Mouse (Mus musculus) intestine, embryonic 16.5 days (tissue): ENCODE data around the gene Cd99l2. TPM values are rescaled to one million over a fixed set of nuclear protein-coding genes. Genes with fewer than 3 reads are reported as not detected.
A peak's percentile ranks its signal among the peaks of the same experiment; 100 is the strongest.

Source experiments
- ATAC-seq: fragments of 200-750 bp; cut with Nextera tagmentation; 2 replicates; pipeline ENCODE4 v1.8.0; 2017; ENCODE audit warnings: moderate TSS enrichment, moderate library complexity
- H3K27ac ChIP-seq: fragments of 300-500 bp; sonication (generic); 2 replicates; pipeline ENCODE4 v1.5.1; 2014; ENCODE audit warnings: mild to moderate bottlenecking, low read length
- H3K27me3 ChIP-seq: fragments of 300-500 bp; sonication (generic); replicated peaks from 2 replicates; pipeline ENCODE4 v1.6.1; 2014; ENCODE audit warnings: low read length, control low read depth, mixed read lengths; ENCODE audit not compliant: control insufficient read depth, insufficient read depth
- H3K36me3 ChIP-seq: fragments of 300-500 bp; sonication (generic); 2 replicates; pipeline ENCODE4 v1.6.1; 2014; ENCODE audit warnings: low read length, control low read depth; ENCODE audit not compliant: control insufficient read depth, insufficient read depth
- H3K4me1 ChIP-seq: fragments of 300-500 bp; sonication (generic); 2 replicates; pipeline ENCODE4 v1.6.1; 2014; ENCODE audit warnings: low read length, control low read depth, mixed read lengths; ENCODE audit not compliant: control insufficient read depth, insufficient read depth
- H3K4me2 ChIP-seq: fragments of 300-500 bp; sonication (generic); 2 replicates; pipeline ENCODE4 v1.6.1; 2014; ENCODE audit warnings: low read depth, low read length, control low read depth
- H3K4me3 ChIP-seq: fragments of 300-500 bp; sonication (generic); 2 replicates; pipeline ENCODE4 v1.5.1; 2014; ENCODE audit warnings: mild to moderate bottlenecking, low read length
- H3K9ac ChIP-seq: fragments of 300-500 bp; sonication (generic); 2 replicates; pipeline ENCODE4 v1.6.1; 2014; ENCODE audit warnings: low read depth, low read length
- H3K9me3 ChIP-seq: fragments of 300-500 bp; sonication (generic); 2 replicates; pipeline ENCODE4 v1.6.1; 2016; ENCODE audit warnings: low read length, control low read depth; ENCODE audit not compliant: control insufficient read depth
- WGBS: fragments of 180-500 bp; shearing (Covaris S2); extraction: QIAGEN DNeasy Blood & Tissue Kit; methylation state at CpG from one replicate; pipeline ENCODE4 v1.1.7; 2014; 5-methylcytosine and 5-hydroxymethylcytosine counted together
- polyA plus RNA-seq: library from polyadenylated mRNA; unstranded; fragments of >200 nt; fragmentation: Nextera tagmentation; extraction: Ambion mirVana; gene quantifications from 2 replicates; pipeline ENCODE4 v1.2.1, GENCODE M21; 2015

Gene Cd99l2
- 22.0 and 22.6 TPM in 2 replicates for polyA plus RNA-seq

DNA sequence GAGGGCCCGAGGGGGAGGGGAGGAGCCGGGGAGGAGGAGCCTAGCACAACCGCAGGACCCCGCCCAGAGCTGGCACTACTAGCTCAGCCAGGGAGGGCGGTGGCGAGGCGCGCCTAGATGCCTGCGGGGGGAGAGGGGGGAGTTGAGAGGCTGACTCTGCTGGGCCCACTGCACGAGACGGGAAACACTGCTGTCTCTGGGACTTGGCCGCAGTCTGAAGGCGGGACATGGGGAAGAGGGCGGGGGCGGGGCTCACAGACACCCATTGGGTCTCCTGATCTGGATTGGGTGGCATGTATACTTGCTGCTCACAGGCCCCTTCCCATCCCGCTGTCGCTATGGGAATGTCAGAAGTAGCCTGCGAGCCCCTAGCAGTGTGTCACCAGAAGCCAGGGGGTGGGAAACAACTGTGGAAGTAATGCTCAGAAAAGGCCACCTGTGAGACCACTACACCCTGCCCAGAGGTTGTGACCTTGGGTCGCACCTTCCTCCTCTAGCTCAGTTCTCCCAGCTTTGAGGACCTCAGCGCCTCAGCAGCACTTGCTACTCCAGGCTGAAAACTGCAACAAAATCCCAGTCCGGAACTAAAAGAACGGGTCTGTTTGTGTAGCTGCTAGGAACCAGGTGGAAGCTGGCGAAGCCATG is at the start of gene Cd99l2:
Gene Cd99l2, minus strand, starts transcription at position 216 of the 645 bp plus-strand sequence.
- H3K4me2 ChIP-seq = peak within 1 kb of the TSS; percentile 69
- peak within 1 kb of the TSS; percentile 93 for H3K27ac ChIP-seq
- peaks cover 2% of the 10 kb centered on the region; the same call in 1 of the 2 replicates for H3K4me1 ChIP-seq
- H3K36me3 ChIP-seq = no peaks in the 10 kb centered on the region
- ATAC-seq = peak; percentile 96
- peak within 1 kb of the TSS; percentile 77 for H3K9ac ChIP-seq
- H3K27me3 ChIP-seq = 0 out of 2 replicates have a peak, but pooled peaks cover 2% of the 10 kb centered on the region
- peak within 1 kb of the TSS; percentile 59 for H3K4me3 ChIP-seq
- no peaks in the 10 kb centered on the region for H3K9me3 ChIP-seq
- 8% methylated on average over 18 of the region's 23 CpGs for WGBS

DNA sequence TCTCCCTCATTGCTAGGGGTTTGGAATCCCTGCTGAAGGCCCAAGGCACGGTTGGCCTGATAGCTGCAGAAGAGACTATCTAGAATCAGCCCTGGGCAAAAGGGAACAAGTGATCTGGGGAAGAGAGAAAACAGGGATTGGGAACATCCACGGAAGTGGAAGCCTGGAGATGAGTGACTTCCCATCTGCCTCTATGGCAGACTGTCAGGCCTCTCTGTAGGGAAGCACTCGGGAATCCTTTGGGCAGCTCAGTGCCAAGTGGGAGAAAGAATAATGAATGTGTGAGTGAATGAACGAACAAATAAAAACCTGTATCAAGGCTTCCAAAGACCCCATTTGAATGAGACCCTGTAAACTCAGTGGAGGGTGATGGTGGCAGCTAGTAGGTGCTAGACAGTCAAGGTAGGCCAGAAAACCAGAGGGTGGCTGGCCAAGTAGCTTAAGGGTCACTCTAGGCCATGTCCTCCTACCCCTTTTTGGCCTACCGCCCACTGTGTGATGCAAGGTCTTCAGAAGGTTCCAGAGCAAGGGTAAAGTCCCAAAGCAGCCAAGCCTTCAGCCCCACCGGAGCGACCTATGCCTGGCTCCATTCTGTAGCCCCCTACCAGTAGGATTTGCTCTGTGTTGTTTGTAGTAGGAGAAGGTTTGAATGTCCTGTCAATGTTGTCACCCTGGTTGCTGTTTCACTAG is 48.3 kb upstream of the Cd99l2 start:
- Histone ChIP-seq H3K9me3 (no peaks in the 10 kb centered on the region), H3K36me3 (no peaks in the 10 kb centered on the region), H3K4me3 (no peak overlapping the region), H3K4me2 (no peak overlapping the region), H3K9ac (no peak overlapping the region), H3K27ac (no peak overlapping the region), H3K4me1 (no peaks in the 10 kb centered on the region), H3K27me3 (no peaks in the 10 kb centered on the region)
- ATAC-seq = no peak
- WGBS = 83% methylated on average over 7 of the region's 7 CpGs

DNA sequence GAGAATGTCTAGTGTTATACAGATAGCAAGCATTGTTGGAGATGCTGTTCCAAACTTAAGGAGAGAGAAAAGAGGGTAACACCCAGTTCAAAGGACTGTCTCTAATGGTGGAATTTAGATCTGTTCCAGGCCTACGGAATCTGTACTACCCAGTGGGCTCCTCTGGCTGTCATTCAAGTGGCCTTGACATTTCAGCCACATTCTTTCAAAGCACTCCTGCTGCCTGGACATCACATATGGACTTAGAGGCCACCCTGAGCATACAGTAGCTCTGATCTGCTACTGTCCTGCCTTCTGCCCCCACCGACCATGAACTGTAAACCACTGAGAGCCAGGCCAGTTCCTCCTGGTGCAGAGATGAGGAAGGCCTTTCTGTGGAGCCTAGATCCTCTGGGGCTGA is 45.1 kb upstream of the Cd99l2 start:
- Histone ChIP-seq H3K9me3 (no peaks in the 10 kb centered on the region), H3K4me2 (no peak overlapping the region), H3K27me3 (no peaks in the 10 kb centered on the region), H3K9ac (no peak overlapping the region), H3K4me3 (no peak overlapping the region), H3K27ac (no peak overlapping the region), H3K36me3 (no peaks in the 10 kb centered on the region), H3K4me1 (no peaks in the 10 kb centered on the region)
- no peak for ATAC-seq
- WGBS = 85% methylated on average over 2 of the region's 2 CpGs

DNA sequence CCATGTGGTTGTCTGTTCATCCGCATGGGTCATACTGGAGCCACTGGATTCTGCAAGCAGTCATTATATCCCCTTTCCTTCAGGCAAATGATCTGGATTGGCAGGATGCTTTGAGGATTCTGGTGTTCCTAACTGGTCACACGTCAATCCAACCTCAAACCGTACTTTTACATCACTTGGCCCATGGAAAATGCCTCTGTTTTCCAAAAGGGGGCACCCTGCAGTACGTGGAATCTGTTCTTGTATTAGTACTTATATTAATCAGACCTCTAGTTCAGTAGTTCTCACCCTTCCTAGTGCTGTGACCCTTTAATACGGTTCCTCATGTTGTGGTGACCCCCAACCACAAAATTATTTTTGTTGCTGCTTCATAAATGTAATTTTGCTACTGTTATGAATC is 41.5 kb upstream of the Cd99l2 start:
- WGBS = 72% methylated on average over 5 of the region's 5 CpGs
- no peaks in the 10 kb centered on the region for H3K4me1 ChIP-seq
- no peak overlapping the region for H3K27ac ChIP-seq
- H3K9ac ChIP-seq = no peak overlapping the region
- H3K27me3 ChIP-seq = no peaks in the 10 kb centered on the region
- no peak for ATAC-seq
- H3K4me3 ChIP-seq = no peak overlapping the region
- H3K36me3 ChIP-seq = no peaks in the 10 kb centered on the region
- no peak overlapping the region for H3K4me2 ChIP-seq
- H3K9me3 ChIP-seq = no peaks in the 10 kb centered on the region

DNA sequence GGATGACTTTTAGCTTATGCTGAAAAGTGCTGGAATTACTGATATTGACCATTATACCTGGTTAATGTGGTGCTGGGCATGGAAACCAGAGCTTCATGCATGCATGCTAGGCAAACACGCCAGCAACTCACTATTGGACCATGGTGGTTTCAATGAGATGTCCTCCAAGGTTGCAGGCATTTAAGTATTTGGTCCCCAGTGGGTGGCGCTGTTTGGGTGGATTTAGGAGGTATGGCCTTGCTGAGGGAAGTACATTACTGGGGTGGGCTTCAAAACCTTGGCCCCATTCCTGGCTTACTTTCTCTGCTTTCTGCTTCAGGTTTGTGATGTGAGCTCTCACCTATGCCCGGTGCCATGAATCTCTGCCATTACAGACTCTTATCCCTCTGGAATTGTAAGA is 40.0 kb upstream of the Cd99l2 start:
- Histone ChIP-seq H3K4me3 (no peak overlapping the region), H3K9me3 (no peaks in the 10 kb centered on the region), H3K4me1 (no peaks in the 10 kb centered on the region), H3K27ac (no peak overlapping the region), H3K4me2 (no peak overlapping the region), H3K27me3 (no peaks in the 10 kb centered on the region), H3K9ac (no peak overlapping the region), H3K36me3 (no peaks in the 10 kb centered on the region)
- WGBS = 70% methylated on average over 3 of the region's 3 CpGs
- ATAC-seq = no peak

DNA sequence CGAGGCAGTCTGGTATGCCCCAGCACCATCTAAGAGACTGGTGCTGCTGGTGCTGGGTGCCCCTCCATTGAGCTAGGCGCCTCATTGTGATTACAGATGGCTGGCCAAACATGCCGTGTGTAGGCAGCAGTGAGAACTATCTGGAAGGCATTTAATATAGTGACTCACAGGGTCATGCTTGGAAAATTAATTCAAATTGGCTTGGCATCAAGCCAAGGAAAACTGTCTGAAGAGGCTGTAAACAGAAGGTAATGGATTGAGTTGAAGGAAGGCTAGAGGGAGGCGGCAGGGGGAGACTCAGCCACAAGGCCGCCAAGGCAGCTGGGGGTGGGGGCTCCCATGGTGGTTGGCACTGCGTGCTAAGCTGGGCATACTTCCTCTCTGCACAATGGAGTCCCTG is 36.0 kb upstream of the Cd99l2 start:
- Histone ChIP-seq H3K27ac (no peak overlapping the region), H3K9me3 (no peaks in the 10 kb centered on the region), H3K9ac (no peak overlapping the region), H3K4me1 (no peaks in the 10 kb centered on the region), H3K27me3 (no peaks in the 10 kb centered on the region), H3K4me2 (no peak overlapping the region), H3K4me3 (no peak overlapping the region), H3K36me3 (no peaks in the 10 kb centered on the region)
- peak; percentile 62 for ATAC-seq
- WGBS = 38% methylated on average over 6 of the region's 6 CpGs

DNA sequence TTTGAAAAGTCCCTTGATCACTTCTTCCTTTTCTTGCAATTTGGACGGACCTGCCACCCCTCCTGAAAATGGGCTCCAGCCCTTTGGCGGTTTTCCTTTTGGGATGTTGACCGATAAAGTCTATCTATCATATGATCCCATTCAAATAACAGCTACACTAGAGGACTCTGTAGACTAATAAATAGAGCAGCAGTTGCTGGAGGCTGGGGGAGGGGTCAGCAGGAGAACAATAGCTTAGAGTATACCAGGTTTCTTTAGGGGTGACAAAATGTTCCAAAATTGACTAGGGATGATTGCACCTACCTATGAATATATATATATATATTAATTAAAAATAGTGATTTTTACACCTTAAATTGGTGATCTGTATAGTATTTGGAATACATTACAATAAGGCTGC is 35.5 kb upstream of the Cd99l2 start:
- H3K27ac ChIP-seq = no peak overlapping the region
- 82% methylated on average over 3 of the region's 3 CpGs for WGBS
- no peaks in the 10 kb centered on the region for H3K9me3 ChIP-seq

DNA sequence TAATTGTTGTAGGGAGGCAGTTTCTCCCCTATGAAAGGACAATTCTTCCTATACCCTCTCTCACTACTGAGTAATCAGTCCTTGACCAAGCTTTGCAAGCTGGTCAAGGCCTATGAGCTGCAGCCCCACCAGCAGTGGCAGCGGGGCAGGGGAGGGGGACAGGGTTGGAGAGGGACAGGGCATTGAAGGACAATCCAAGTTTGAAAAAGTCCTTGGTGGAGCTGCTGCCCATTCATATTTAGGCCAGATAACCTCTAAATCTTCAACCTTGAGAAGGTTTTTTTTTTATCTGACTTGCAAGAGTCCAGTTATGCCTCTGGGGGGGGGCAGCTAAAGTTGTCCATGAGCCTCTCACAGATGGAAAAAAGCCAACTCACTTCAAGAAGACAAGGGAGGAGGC is 34.8 kb upstream of the Cd99l2 start:
- Histone ChIP-seq H3K36me3 (no peaks in the 10 kb centered on the region), H3K27me3 (no peaks in the 10 kb centered on the region), H3K27ac (no peak overlapping the region), H3K4me1 (no peaks in the 10 kb centered on the region), H3K9me3 (no peaks in the 10 kb centered on the region), H3K4me2 (no peak overlapping the region), H3K4me3 (no peak overlapping the region), H3K9ac (no peak overlapping the region)
- no peak for ATAC-seq
- 100% methylated on average over 1 of the region's 1 CpGs for WGBS

More for the DNA sequence above, 35.5 kb upstream of the Cd99l2 start:
- Histone ChIP-seq H3K27me3 (no peaks in the 10 kb centered on the region), H3K4me2 (no peak overlapping the region), H3K9ac (no peak overlapping the region), H3K36me3 (no peaks in the 10 kb centered on the region), H3K4me3 (no peak overlapping the region), H3K4me1 (no peaks in the 10 kb centered on the region)
- ATAC-seq = no peak

DNA sequence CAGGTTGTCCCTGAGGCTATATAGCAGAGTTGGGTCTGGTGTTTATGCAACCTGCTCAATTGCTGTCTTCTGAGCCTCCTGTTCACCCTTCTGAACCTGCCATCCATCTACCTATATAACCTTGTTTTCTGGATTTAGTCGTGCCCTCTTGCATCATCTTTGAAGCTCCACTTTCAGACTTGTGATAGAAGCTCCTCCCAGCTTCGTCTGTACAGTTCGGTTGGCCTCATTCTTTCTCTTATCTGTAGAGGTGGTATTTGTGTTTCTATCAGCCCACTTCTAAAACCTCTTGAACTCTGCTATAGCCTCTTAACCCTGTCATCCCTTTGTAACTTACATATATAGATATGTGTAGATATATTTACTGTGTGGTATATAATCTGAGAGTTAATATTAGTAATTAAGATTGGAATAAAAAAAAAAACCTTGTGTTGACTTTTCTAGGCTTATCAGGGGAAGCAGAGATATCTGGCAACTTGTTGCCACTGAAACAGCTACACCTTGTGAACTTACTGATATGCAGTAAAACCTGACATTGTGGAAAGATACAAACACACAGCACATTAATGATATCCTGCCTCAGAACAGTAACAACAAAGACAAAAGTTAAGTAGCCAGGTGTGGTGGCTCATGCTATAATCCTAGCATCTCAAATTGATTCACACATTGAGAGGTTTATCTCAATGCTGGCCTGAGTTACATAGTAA is 33.1 kb upstream of the Cd99l2 start:
- Histone ChIP-seq H3K4me2 (no peak overlapping the region), H3K36me3 (no peaks in the 10 kb centered on the region), H3K4me3 (no peak overlapping the region), H3K27me3 (no peaks in the 10 kb centered on the region), H3K27ac (no peak overlapping the region), H3K9ac (no peak overlapping the region), H3K9me3 (no peaks in the 10 kb centered on the region), H3K4me1 (no peaks in the 10 kb centered on the region)
- ATAC-seq = no peak
- 52% methylated on average over 3 of the region's 3 CpGs for WGBS
